Mouse (Mus musculus) lung, postnatal 0 days (tissue): ENCODE results near the gene Nupr1.

Source experiments
- CTCF ChIP-seq: IDR thresholded peaks from 2 replicates; pipeline ENCODE4 v1.5.1; 2016; ENCODE audit warnings: antibody characterized with exemption, mild to moderate bottlenecking
- EP300 ChIP-seq: IDR thresholded peaks from 2 replicates; pipeline ENCODE4 v1.6.1; 2016; ENCODE audit warnings: antibody characterized with exemption, mild to moderate bottlenecking, control low read depth

DNA sequence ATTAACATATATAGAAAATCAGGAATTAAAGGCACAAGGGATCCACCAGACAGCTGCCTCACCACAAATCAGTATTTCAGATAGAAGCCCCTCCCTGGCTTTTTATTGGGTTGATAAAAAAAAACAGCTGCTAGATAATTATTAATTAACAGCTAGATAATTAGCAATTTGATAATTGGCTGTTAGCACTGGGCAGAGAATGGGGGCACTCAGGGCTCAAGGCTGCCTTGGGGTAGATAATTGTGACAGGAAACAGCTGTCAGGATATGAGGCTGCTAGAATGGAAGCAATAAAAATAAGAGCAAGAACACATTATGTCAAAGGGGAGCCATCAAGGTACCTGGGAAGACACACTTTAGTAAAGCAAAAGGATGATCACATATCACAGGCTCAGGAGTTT, 14.3 kb upstream of the Nupr1 start:
- no peak for TF ChIP-seq EP300
- no peak for TF ChIP-seq CTCF
